Mouse (Mus musculus): ENCODE data around the gene Esrrb.

The Esrrb gene

GRCm38 (mm10) chr12:86360696-86361631, at the start of gene Esrrb:
Gene Esrrb, plus strand, starts transcription at chr12:86361117.
- DNase-seq (ENCODE audit: low read depth), result no peak

DNA sequence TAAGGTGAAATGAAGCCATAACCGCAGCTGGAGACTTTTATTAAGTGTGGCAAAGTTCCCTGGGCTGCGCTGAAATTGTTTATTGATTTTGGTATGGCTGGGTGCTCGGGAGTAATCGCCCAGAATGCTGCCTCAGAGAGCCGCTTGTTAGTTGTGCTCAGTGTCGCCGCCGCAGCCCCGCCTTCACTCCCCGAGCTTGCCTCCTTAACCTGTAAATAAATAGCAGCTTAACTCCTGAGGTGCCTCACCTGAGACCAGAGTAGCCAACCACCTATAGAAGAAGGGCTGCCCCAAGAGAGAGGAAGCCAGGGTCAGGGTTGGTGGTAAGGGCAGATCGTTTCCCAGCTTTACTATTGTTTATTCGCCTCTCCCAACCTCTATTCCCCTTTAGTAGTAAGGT, 40.3 kb upstream of the Esrrb start:
- DNase-seq (ENCODE audit: low read depth), result no peak

- no peak for DNase-seq (ENCODE audit: low read depth)
These were observed 36.6 kb upstream of the Esrrb start for GRCm38 (mm10) chr12:86324297-86324696.

GRCm38 (mm10) chr12:86329813-86330212, 31.1 kb upstream of the Esrrb start:
- DNase-seq (ENCODE audit: low read depth), result no peak

- no peak for DNase-seq (ENCODE audit: low read depth)
These were observed 30.2 kb upstream of the Esrrb start for GRCm38 (mm10) chr12:86330684-86331083.

GRCm38 (mm10) chr12:86331248-86331647, 29.7 kb upstream of the Esrrb start:
- no peak for DNase-seq (ENCODE audit: low read depth)

GRCm38 (mm10) chr12:86336209-86336608, 24.7 kb upstream of the Esrrb start:
- peak; percentile 5 for DNase-seq (ENCODE audit: low read depth)

DNA sequence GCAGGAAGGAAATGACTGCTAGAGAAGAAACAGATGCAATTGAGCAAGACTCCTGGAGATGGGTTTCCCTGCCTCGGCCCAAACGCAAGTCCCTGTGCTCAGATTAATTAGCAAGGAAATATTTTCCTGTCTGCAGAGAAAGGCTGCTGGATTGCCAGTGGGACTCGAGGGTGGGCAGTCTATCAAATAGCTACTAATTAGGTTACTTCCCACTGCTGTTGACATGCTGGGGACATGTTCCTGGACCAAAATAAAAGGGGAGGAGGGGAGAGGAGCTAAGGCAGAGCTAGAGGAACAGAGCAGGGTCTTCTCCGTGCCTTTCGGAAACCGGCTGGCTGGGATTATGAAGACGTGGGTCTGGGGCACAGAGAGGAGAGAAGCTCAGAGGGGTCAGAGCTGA, 24.0 kb upstream of the Esrrb start:
- no peak for DNase-seq (ENCODE audit: low read depth)

- no peak for DNase-seq (ENCODE audit: low read depth)
These were observed 11.4 kb upstream of the Esrrb start for GRCm38 (mm10) chr12:86349477-86349876.

- no peak for DNase-seq (ENCODE audit: low read depth)
These were observed 1.5 kb upstream of the Esrrb start for GRCm38 (mm10) chr12:86359406-86359805.

DNA sequence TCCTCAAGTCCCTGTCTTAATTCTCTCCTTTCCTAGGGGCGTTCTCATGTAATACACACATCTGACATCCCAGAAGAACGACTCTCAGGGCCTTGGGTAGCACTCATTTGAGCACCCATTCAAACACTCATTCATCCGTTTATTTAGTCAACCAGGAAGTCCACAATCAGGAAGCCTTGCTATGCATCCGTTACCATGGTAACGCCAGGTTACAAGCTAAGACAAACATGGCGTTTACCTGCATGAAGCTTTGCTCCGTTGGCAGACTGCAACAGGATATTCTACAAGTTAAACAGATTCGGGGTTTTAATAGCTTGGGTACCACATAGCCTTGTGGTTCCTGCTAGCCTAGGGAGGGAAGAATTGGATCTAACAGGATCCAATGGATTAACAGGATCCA, 1.0 kb upstream of the Esrrb start:
- DNase-seq (ENCODE audit: low read depth), result no peak

DNA sequence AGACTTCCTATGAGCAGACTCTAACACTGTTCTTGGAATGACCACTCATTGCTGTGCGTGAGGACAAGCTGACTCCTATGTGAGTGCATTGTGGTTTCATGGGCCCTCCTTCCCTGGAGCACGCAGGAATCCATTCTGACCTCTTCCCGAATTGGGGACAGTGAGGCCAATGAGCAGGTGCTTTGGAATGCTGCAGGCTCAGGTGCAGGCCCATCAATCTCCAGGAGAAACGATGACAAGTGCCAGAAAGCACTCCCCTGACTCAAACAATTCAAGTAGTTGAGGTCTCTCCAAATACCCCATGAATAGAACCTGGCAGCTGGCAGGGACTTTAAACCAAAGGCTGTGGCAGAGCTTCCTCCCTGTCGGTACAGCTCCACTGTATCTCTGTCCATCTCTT, 3.4 kb downstream of the Esrrb start:
- no peak for DNase-seq (ENCODE audit: low read depth)

GRCm38 (mm10) chr12:86364756-86365155, 3.8 kb downstream of the Esrrb start:
- no peak for DNase-seq (ENCODE audit: low read depth)

DNA sequence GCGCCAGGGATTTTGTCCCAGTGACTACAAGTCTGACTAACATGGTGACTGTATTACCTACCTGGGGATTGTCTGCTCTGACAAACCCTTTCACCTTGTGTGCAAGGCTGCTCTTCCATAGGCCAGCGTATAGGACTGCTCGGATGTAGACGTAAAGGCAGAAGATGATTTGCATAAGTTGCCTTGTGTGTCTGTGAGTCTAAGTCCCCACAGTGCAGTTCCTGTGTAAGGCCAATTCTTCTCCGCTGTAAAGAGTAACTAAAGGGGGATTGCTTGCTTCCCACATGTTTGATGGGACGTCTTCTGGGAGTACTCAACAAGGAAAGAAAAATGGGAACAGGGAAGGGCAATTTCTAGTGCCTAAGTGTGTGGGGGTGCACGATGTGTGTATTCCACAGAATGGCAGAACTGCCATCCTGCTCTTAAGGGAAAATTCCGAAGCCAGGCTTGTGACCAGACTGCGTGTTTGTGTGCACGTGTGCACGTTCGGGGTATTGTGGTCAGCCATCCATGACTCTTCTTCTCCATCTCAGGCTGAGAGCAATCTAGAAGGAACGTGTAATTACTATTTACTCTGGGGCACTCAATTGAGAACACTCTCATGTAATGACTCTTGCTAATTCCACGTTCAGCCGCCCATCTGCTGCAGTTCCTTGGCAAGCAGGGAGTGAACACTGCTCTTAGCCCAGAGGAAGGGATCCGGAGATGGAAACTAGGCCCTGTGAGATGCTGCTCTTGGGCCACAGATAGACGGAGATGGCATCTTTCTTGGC, 9.9 kb downstream of the Esrrb start:
- DNase-seq (ENCODE audit: low read depth), result no peak

DNA sequence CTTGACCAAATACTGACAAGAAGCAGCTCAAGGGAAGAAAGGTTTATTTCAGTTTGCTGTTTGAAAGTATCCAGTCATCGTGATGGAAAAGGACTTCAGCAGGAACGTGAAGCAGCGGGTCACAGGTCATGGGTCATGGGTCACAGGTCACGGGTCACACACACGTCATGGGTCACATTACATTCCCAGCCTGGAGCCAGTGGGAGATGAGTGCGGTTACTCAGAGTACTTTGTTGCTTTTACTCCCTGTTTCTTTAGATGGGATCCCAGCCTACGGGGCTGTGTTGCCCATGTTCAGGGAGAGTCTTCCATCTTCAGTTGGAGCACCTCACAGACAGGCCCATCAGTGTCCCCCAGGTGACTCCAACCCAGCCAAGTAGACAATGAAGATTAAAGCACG, 13.4 kb downstream of the Esrrb start:
- DNase-seq (ENCODE audit: low read depth), result no peak

DNA sequence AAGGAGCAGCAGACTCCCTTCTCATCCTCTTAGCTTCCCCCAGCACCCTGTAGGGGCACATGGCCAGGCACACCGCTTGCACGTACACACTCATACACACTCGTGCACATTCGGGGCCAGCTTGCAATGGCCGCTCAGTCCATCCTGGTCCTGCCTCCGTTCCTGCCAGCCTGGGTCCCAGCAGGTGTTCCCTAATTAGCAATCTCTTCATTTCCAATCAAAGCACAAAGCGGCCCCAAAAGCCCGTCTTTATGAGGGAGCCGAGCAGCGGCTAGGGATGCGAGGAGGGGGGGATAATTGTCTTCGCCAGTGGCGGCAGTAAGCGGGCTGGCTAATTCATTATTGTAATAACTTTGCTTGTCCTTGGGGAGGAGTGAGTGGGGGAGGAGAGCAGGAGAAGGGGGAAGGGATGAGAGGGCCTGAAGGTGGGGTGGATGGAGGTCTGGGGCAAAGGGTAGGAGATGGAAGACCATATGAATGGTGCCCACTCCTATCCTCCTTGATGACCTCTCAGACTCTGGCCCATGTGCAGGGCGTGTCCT, 18.8 kb downstream of the Esrrb start:
- DNase-seq (ENCODE audit: low read depth), result no peak

DNA sequence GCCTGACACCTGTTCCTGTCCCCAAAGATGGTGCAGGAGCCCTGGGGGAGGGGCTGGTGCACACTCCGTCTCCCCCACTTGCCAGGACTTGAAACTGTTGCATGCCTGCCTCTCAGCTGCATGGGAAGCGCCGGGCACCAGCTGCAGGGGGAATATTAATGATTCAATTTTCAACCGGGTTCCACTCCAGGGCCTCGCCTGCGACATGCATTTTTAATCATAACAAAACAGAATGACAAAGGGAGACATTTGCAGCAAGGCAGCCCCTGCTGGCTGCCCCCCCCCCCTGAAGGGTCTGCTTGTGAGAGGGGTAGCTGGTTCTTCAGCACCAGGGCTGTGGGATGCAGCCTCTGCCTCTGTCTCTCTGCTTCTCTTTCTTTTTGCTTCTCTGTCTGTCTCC, 22.9 kb downstream of the Esrrb start:
- DNase-seq (ENCODE audit: low read depth), result no peak

- DNase-seq (ENCODE audit: low read depth), result no peak
These were observed 26.9 kb downstream of the Esrrb start for GRCm38 (mm10) chr12:86387671-86388270.

GRCm38 (mm10) chr12:86394773-86395172, 33.9 kb downstream of the Esrrb start:
- no peak for DNase-seq (ENCODE audit: low read depth)

DNA sequence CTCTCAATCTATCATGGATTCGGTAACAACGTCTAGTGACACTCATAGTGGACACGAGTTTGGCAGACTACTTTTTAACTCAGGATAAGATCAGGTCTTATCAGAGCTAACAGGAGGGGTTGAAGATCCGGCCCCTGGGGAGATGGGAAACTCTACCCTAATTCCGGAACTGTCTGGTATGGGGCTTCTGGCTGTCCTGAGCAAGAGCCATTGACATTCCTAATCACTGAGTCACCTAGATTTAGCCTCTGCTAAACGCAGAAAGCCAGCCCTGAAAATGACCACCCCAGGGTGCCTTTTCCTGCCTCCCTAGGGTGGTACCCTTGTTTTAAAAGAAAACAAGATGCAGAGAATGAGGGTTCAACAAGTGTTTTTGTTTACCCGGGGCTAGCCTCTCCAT, 34.4 kb downstream of the Esrrb start:
- no peak for DNase-seq (ENCODE audit: low read depth)

- DNase-seq (ENCODE audit: low read depth), result no peak
These were observed 37.8 kb downstream of the Esrrb start for GRCm38 (mm10) chr12:86398762-86399161.

GRCm38 (mm10) chr12:86402718-86403117, 41.8 kb downstream of the Esrrb start:
- peak; percentile 14 for DNase-seq (ENCODE audit: low read depth)
